31 mouse cellular contexts compared by ENCODE assay signal in genomic region chr8:72329116-72329515, GRCm38 (mm10).
"Had no signal": no experiment of that assay in that cellular context is flagged by ENCODE, and none has a peak within 500 bp of the region (broad histone marks: within the 10 kb centered on the region; RNA-seq: fewer than 3 reads in every experiment).

No protein-coding gene starts in this region.

- H3K27ac ChIP-seq: limb, embryonic 10.5 days; limb, embryonic 12.5 days; limb, embryonic 13.5 days; limb, embryonic 15.5 days; liver, embryonic 12.5 days; liver, embryonic 13.5 days; liver, embryonic 14.5 days; liver, embryonic 15.5 days; lung, embryonic 15.5 days; macrophage; midbrain, embryonic 10.5 days; midbrain, embryonic 12.5 days; midbrain, embryonic 13.5 days; midbrain, embryonic 15.5 days; neural tube, embryonic 12.5 days had no signal

- DNase-seq: left cerebral cortex, postnatal 4 days; liver; liver, embryonic 13.5 days; liver, postnatal 0 days; lung, adult 18-20 months; lung, adult 2 months; lung, embryonic 14.5 days; lung, postnatal 10 days; lung, postnatal 36 days; lung, postnatal 4 days; midbrain, embryonic 14.5 days had no signal

- ATAC-seq: liver, embryonic 12.5 days; liver, postnatal 0 days; lung, postnatal 0 days; midbrain, embryonic 13.5 days; midbrain, embryonic 15.5 days; midbrain, embryonic 16.5 days had no signal

- H3K9me3 ChIP-seq: limb, embryonic 10.5 days; limb, embryonic 12.5 days; limb, embryonic 13.5 days; limb, embryonic 15.5 days; liver, embryonic 12.5 days; liver, embryonic 13.5 days; liver, embryonic 15.5 days; lung, embryonic 15.5 days; megakaryocyte, embryonic 14.5 days; midbrain, embryonic 10.5 days; midbrain, embryonic 12.5 days; midbrain, embryonic 13.5 days; midbrain, embryonic 15.5 days; neural tube, embryonic 12.5 days had no signal

- H3K27me3 ChIP-seq: limb, embryonic 13.5 days; limb, embryonic 15.5 days; liver, embryonic 13.5 days; liver, embryonic 15.5 days; lung, embryonic 15.5 days; midbrain, embryonic 15.5 days; neural tube, embryonic 12.5 days had no signal

- H3K4me1 ChIP-seq: limb, embryonic 13.5 days; limb, embryonic 15.5 days; liver, embryonic 12.5 days; liver, embryonic 13.5 days; liver, embryonic 15.5 days; lung, embryonic 15.5 days; midbrain, embryonic 12.5 days; midbrain, embryonic 13.5 days; midbrain, embryonic 15.5 days; neural tube, embryonic 12.5 days had no signal

- H3K4me2 ChIP-seq: limb, embryonic 12.5 days; limb, embryonic 13.5 days; limb, embryonic 15.5 days; liver, embryonic 11.5 days; liver, embryonic 12.5 days; liver, embryonic 13.5 days; liver, embryonic 15.5 days; lung, embryonic 14.5 days; lung, embryonic 15.5 days; midbrain, embryonic 11.5 days; midbrain, embryonic 12.5 days; midbrain, embryonic 13.5 days; midbrain, embryonic 15.5 days; neural tube, embryonic 12.5 days had no signal

- H3K9ac ChIP-seq: limb, embryonic 12.5 days; limb, embryonic 13.5 days; limb, embryonic 15.5 days; liver, embryonic 12.5 days; liver, embryonic 13.5 days; liver, embryonic 14.5 days; liver, embryonic 15.5 days; liver, postnatal 0 days; lung, embryonic 14.5 days; lung, embryonic 15.5 days; midbrain, embryonic 12.5 days; midbrain, embryonic 13.5 days; midbrain, embryonic 15.5 days; neural tube, embryonic 12.5 days had no signal

- H3K4me3 ChIP-seq: limb, embryonic 10.5 days; limb, embryonic 12.5 days; limb, embryonic 13.5 days; limb, embryonic 15.5 days; liver, embryonic 12.5 days; liver, embryonic 13.5 days; liver, embryonic 15.5 days; lung, embryonic 15.5 days; megakaryocyte, embryonic 14.5 days; midbrain, embryonic 10.5 days; midbrain, embryonic 12.5 days; midbrain, embryonic 13.5 days; midbrain, embryonic 15.5 days; myocyte; neural tube, embryonic 12.5 days had no signal

- H3K36me3 ChIP-seq: limb, embryonic 10.5 days; limb, embryonic 12.5 days; limb, embryonic 13.5 days; limb, embryonic 15.5 days; liver, embryonic 12.5 days; liver, embryonic 13.5 days; liver, embryonic 15.5 days; lung, embryonic 15.5 days; midbrain, embryonic 10.5 days; midbrain, embryonic 12.5 days; midbrain, embryonic 13.5 days; midbrain, embryonic 15.5 days; neural tube, embryonic 12.5 days had no signal
